Comparison of ENCODE assay signal across 16 mouse cellular contexts in genomic region chr3:97234797-97235196, GRCm38 (mm10).
DNase-seq lines count a peak whose midpoint lies in the region; ATAC-seq and TF ChIP-seq lines count a peak whose summit lies in the region.
"Had no signal": no experiment of that assay in that cellular context is flagged by ENCODE, and none has a peak within 500 bp of the region (broad histone marks: within the 10 kb centered on the region; RNA-seq: fewer than 3 reads in every experiment).

No protein-coding gene starts in this region.

- H3K4me2 ChIP-seq in heart, embryonic 11.5 days: peak overlapping the region; percentile 51
- no peak overlapping the region for H3K4me2 ChIP-seq in stomach, postnatal 0 days (replicated peaks; ENCODE audit: low read depth)
- H3K4me2 ChIP-seq: kidney, embryonic 15.5 days; limb, embryonic 12.5 days had no signal

- peak overlapping the region; percentile 23; the same call in 1 of the 2 replicates for H3K9ac ChIP-seq in heart, embryonic 11.5 days (ENCODE audit: low read depth, low read length)
- no peak overlapping the region for H3K9ac ChIP-seq in stomach, postnatal 0 days (ENCODE audit: low read length)
- H3K9ac ChIP-seq: kidney, embryonic 15.5 days; limb, embryonic 12.5 days had no signal

- intact Hi-C loops in left cerebral cortex, postnatal 25 days (cut with DNase I): no loop called here

- no peak for TF ChIP-seq EP300 in stomach, postnatal 0 days (optimal IDR thresholded peaks at IDR 0.05)

- DNase-seq in left cerebral cortex, adult 18-20 months (ENCODE audit: low spot score in 2 of 2): peak; percentile 48 to 51
- no peak for DNase-seq in left cerebral cortex, adult 11 months (ENCODE audit: low spot score)
- peak; percentile 62 for DNase-seq in brain, adult 2 months (ENCODE audit: low read depth, low spot score)
- peak; percentile 44 to 82 for DNase-seq in left cerebral cortex, postnatal 25 days (ENCODE audit: low spot score in 2 of 2)
- DNase-seq in spleen, adult 12 weeks (ENCODE audit: low spot score): no peak
- no peak for DNase-seq in stomach, postnatal 0 days (ENCODE audit: low spot score)
- no peak for DNase-seq in lung, postnatal 36 days
- DNase-seq: cerebellum, adult 11-12 months had no signal

- no peak for ATAC-seq in heart, embryonic 11.5 days (replicated peaks; ENCODE audit: insufficient number of reproducible peaks, low FRiP score, low TSS enrichment)
- ATAC-seq in stomach, postnatal 0 days (ENCODE audit: low FRiP score, low TSS enrichment): no peak
- ATAC-seq: CD4-positive, CD25-positive, alpha-beta regulatory T cell, adult 4 months; hindbrain, postnatal 0 days; midbrain, embryonic 16.5 days had no signal

- H3K27me3 ChIP-seq in heart, embryonic 11.5 days (ENCODE audit: control insufficient read depth, insufficient read depth, low read length): no peaks in the 10 kb centered on the region
- H3K27me3 ChIP-seq in stomach, postnatal 0 days (ENCODE audit: control insufficient read depth, insufficient read depth, low read length): no peaks in the 10 kb centered on the region
- H3K27me3 ChIP-seq: kidney, embryonic 15.5 days; limb, embryonic 12.5 days had no signal

- no peaks in the 10 kb centered on the region for H3K9me3 ChIP-seq in heart, embryonic 11.5 days (replicated peaks; ENCODE audit: control insufficient read depth, low read length)
- no peaks in the 10 kb centered on the region for H3K9me3 ChIP-seq in stomach, postnatal 0 days (ENCODE audit: control insufficient read depth, low read length)
- H3K9me3 ChIP-seq: kidney, embryonic 15.5 days; limb, embryonic 12.5 days had no signal

- H3K4me1 ChIP-seq in heart, embryonic 11.5 days (ENCODE audit: control insufficient read depth, insufficient read depth, low read length): peaks cover 16% of the 10 kb centered on the region
- no peaks in the 10 kb centered on the region for H3K4me1 ChIP-seq in stomach, postnatal 0 days (replicated peaks; ENCODE audit: control insufficient read depth, insufficient read depth)

- TF ChIP-seq CTCF in stomach, postnatal 0 days (IDR thresholded peaks at IDR 0.05; ENCODE audit: low read depth): no peak

- H3K36me3 ChIP-seq in heart, embryonic 11.5 days (ENCODE audit: control insufficient read depth, insufficient read depth, low read length): no peaks in the 10 kb centered on the region; the same call in 1 of the 2 replicates
- H3K36me3 ChIP-seq in stomach, postnatal 0 days (ENCODE audit: control insufficient read depth, insufficient read depth, low read length): no peaks in the 10 kb centered on the region

- peak overlapping the region; percentile 66 for H3K27ac ChIP-seq in heart, embryonic 11.5 days (ENCODE audit: low read depth, low read length)
- H3K27ac ChIP-seq in stomach, postnatal 0 days (replicated peaks): no peak overlapping the region
- H3K27ac ChIP-seq: hindbrain, postnatal 0 days; kidney, embryonic 15.5 days; layer of hippocampus, adult 2 months; limb, embryonic 12.5 days; macrophage had no signal

- WGBS in heart, embryonic 11.5 days (ENCODE audit: insufficient replicate concordance): 42% methylated on average over 14 of the region's 14 CpGs
- whole genome bisulfite sequencing in stomach, postnatal 0 days: 81% methylated on average over 14 of the region's 14 CpGs

- 0 out of 2 replicates have a peak overlapping the region, but pooled peaks have one; percentile 2 for H3K4me3 ChIP-seq in heart, embryonic 11.5 days (ENCODE audit: low read depth, low read length)
- no peak overlapping the region for H3K4me3 ChIP-seq in stomach, postnatal 0 days (ENCODE audit: low read depth, low read length)
- H3K4me3 ChIP-seq: kidney, embryonic 15.5 days; layer of hippocampus, adult 2 months; limb, embryonic 12.5 days had no signal

Comparison
In these comparisons a context has a peak if more than half of its experiments do, and no peak if none do; other contexts are left out.
1. DNase-seq: peak in left cerebral cortex, adult 18-20 months (2 of 2), brain, adult 2 months (single experiment) and left cerebral cortex, postnatal 25 days (2 of 2); none in left cerebral cortex, adult 11 months (single experiment), spleen, adult 12 weeks (single experiment), stomach, postnatal 0 days (single experiment) and lung, postnatal 36 days (single experiment).